Mouse (Mus musculus) lung, embryonic 14.5 days (tissue): ENCODE results near the gene Rnaseh2a. TPM values are rescaled to one million over a fixed set of nuclear protein-coding genes. Genes with fewer than 3 reads are reported as not detected.

Source experiments
- ATAC-seq: fragments of 200-750 bp; cut with Nextera tagmentation; 2 replicates; pipeline ENCODE4 v1.8.0; 2017; ENCODE audit warnings: mild to moderate bottlenecking, moderate TSS enrichment, moderate library complexity; ENCODE audit not compliant: insufficient read depth
- DNase-seq: peaks from one replicate; pipeline ENCODE4 v3.0.0-alpha.2; 2015
- H3K27ac ChIP-seq: fragments of 300-500 bp; sonication (generic); 2 replicates; pipeline ENCODE4 v1.5.1; 2014; ENCODE audit warnings: low read depth, mild to moderate bottlenecking, moderate library complexity
- H3K27me3 ChIP-seq: fragments of 300-500 bp; sonication (generic); 2 replicates; pipeline ENCODE4 v1.6.1; 2014; ENCODE audit warnings: low read length, control low read depth; ENCODE audit not compliant: insufficient read depth
- H3K36me3 ChIP-seq: fragments of 300-500 bp; sonication (generic); 2 replicates; pipeline ENCODE4 v1.6.1; 2014; ENCODE audit warnings: control low read depth; ENCODE audit not compliant: insufficient read depth
- H3K4me1 ChIP-seq: fragments of 300-500 bp; sonication (generic); 2 replicates; pipeline ENCODE4 v1.6.1; 2014; ENCODE audit warnings: antibody characterized with exemption, control low read depth; ENCODE audit not compliant: insufficient read depth
- H3K4me2 ChIP-seq: fragments of 300-500 bp; sonication (generic); 2 replicates; pipeline ENCODE4 v1.6.1; 2014; ENCODE audit warnings: mild to moderate bottlenecking
- H3K4me3 ChIP-seq: fragments of 300-500 bp; sonication (generic); 2 replicates; pipeline ENCODE4 v1.5.1; 2014; ENCODE audit warnings: low read depth, low read length
- H3K9ac ChIP-seq: fragments of 300-500 bp; sonication (generic); 2 replicates; pipeline ENCODE4 v1.6.1; 2014
- H3K9me3 ChIP-seq: fragments of 300-500 bp; sonication (generic); 2 replicates; pipeline ENCODE4 v1.6.1; 2016; ENCODE audit warnings: low read depth, low read length, control low read depth
- CTCF ChIP-seq: IDR thresholded peaks from 2 replicates; pipeline ENCODE4 v1.5.1; 2016; ENCODE audit warnings: antibody characterized with exemption, low read depth
- WGBS: fragments of 180-500 bp; shearing (Covaris S2); extraction: QIAGEN DNeasy Blood & Tissue Kit; methylation state at CpG from one replicate; pipeline ENCODE4 v1.1.7; 2014; 5-methylcytosine and 5-hydroxymethylcytosine counted together
- polyA plus RNA-seq: library from polyadenylated mRNA; unstranded; fragments of >200 nt; fragmentation: Nextera tagmentation; extraction: Ambion mirVana; gene quantifications from 2 replicates; pipeline ENCODE4 v1.2.1, GENCODE M21; 2014

Gene Rnaseh2a
- polyA plus RNA-seq, 1 experiment from 2014 or later: 121 TPM

GRCm38 (mm10) chr8:84928456-84929306, 40.9 kb downstream of the Rnaseh2a start:
- H3K4me3 ChIP-seq: peak overlapping the region; percentile 34
- H3K9ac ChIP-seq: no peak overlapping the region; the same call in 1 of the 2 replicates
- peaks cover 22% of the 10 kb centered on the region; the same call in 1 of the 2 replicates for H3K27me3 ChIP-seq
- WGBS: 2% methylated on average over 52 of the region's 52 CpGs
- TF ChIP-seq CTCF: peak; percentile 89
- peak overlapping the region; percentile 70 for H3K4me2 ChIP-seq
- H3K27ac ChIP-seq: no peak overlapping the region
- DNase-seq (peak; percentile 88), ATAC-seq (peak; percentile 85)
- no peaks in the 10 kb centered on the region for H3K4me1 ChIP-seq
- no peaks in the 10 kb centered on the region for H3K36me3 ChIP-seq
- H3K9me3 ChIP-seq: no peaks in the 10 kb centered on the region

- no peak for TF ChIP-seq CTCF
- no peaks in the 10 kb centered on the region for H3K9me3 ChIP-seq
- no peaks in the 10 kb centered on the region for H3K4me1 ChIP-seq
- H3K9ac ChIP-seq: no peak overlapping the region
- WGBS: 60% methylated on average over 1 of the region's 1 CpGs
- H3K27me3 ChIP-seq: peaks cover 20% of the 10 kb centered on the region; the same call in 1 of the 2 replicates
- H3K4me3 ChIP-seq: no peak overlapping the region
- no peak overlapping the region for H3K4me2 ChIP-seq
- ATAC-seq (no peak), DNase-seq (no peak)
- H3K36me3 ChIP-seq: no peaks in the 10 kb centered on the region
- no peak overlapping the region for H3K27ac ChIP-seq
These were observed 42.1 kb downstream of the Rnaseh2a start for GRCm38 (mm10) chr8:84927513-84927912.

- no peaks in the 10 kb centered on the region for H3K9me3 ChIP-seq
- no peak overlapping the region for H3K9ac ChIP-seq
- TF ChIP-seq CTCF: no peak
- H3K27ac ChIP-seq: no peak overlapping the region
- H3K4me1 ChIP-seq: no peaks in the 10 kb centered on the region
- no peak overlapping the region for H3K4me3 ChIP-seq
- no peaks in the 10 kb centered on the region for H3K36me3 ChIP-seq
- no peak for ATAC-seq
- no peak for DNase-seq
- no peak overlapping the region for H3K4me2 ChIP-seq
- peaks cover 17% of the 10 kb centered on the region; the same call in 1 of the 2 replicates for H3K27me3 ChIP-seq
- WGBS: 56% methylated on average over 7 of the region's 7 CpGs
These were observed 44.0 kb downstream of the Rnaseh2a start for GRCm38 (mm10) chr8:84925557-84925956.

- Histone ChIP-seq H3K4me1 (no peaks in the 10 kb centered on the region), H3K4me2 (no peak overlapping the region), H3K36me3 (no peaks in the 10 kb centered on the region), H3K9ac (no peak overlapping the region), H3K27me3 (peaks cover 12% of the 10 kb centered on the region), H3K9me3 (no peaks in the 10 kb centered on the region), H3K4me3 (no peak overlapping the region), H3K27ac (no peak overlapping the region)
- 60% methylated on average over 2 of the region's 2 CpGs for WGBS
- no peak for DNase-seq
- ATAC-seq: no peak
- TF ChIP-seq CTCF: no peak
These were observed 48.0 kb downstream of the Rnaseh2a start for GRCm38 (mm10) chr8:84921596-84921995.

GRCm38 (mm10) chr8:84918646-84919045, 50.9 kb downstream of the Rnaseh2a start:
- WGBS: 87% methylated on average over 15 of the region's 15 CpGs
- no peak for TF ChIP-seq CTCF
- H3K9me3 ChIP-seq: 0 out of 2 replicates have a peak, but pooled peaks cover 5% of the 10 kb centered on the region
- no peaks in the 10 kb centered on the region for H3K36me3 ChIP-seq
- H3K27me3 ChIP-seq: peaks cover 17% of the 10 kb centered on the region
- DNase-seq (no peak), ATAC-seq (no peak)
- H3K4me2 ChIP-seq: no peak overlapping the region
- H3K9ac ChIP-seq: no peak overlapping the region
- no peak overlapping the region for H3K4me3 ChIP-seq
- H3K4me1 ChIP-seq: no peaks in the 10 kb centered on the region
- H3K27ac ChIP-seq: no peak overlapping the region

DNA sequence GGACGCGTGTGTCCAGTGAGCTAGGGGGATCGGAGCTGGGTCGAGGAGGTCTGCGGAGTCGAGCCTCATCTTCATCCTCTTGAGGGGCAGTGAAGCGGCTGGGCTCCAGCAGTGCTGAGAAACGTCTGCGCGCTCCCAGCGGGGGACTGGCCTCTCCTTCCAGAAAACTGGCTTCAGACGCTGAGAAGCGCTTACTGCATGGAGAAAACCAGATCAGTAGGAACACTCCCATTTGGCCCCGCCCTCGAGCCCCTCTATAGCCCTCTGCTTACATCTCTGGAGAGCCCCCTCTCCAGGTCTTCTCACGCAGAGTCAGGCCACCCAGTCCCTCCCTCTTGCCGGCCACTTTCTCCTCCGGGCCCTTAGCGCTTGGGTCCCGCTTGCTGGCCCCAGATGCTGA, 51.8 kb downstream of the Rnaseh2a start:
- DNase-seq (no peak), ATAC-seq (no peak)
- Histone ChIP-seq H3K4me2 (no peak overlapping the region), H3K36me3 (no peaks in the 10 kb centered on the region), H3K27me3 (peaks cover 25% of the 10 kb centered on the region), H3K4me1 (no peaks in the 10 kb centered on the region), H3K27ac (no peak overlapping the region), H3K9me3 (0 out of 2 replicates have a peak, but pooled peaks cover 5% of the 10 kb centered on the region), H3K4me3 (no peak overlapping the region), H3K9ac (no peak overlapping the region)
- WGBS: 30% methylated on average over 20 of the region's 20 CpGs
- no peak for TF ChIP-seq CTCF

DNA sequence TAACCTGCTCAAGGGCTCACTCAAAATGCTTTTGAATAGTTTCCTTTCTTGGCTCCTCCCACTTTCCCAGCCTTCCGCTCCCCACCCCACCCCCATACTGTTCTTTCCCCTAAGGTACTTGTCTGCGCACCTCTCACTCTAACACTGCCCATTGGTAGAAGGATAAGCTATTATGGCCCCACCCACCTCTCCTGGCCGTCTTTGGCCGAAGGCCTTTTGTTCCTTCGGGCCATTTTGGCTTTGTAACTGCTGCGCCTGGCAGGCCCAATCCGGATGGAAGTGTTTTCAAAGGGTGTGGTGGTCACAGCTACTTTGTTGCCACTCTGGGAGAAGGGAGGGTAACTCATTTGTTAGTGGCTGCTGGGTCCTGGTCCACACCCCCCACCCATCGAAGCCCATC, 54.3 kb downstream of the Rnaseh2a start:
- 89% methylated on average over 8 of the region's 8 CpGs for WGBS
- no peak overlapping the region for H3K9ac ChIP-seq
- H3K36me3 ChIP-seq: no peaks in the 10 kb centered on the region
- no peak overlapping the region for H3K27ac ChIP-seq
- no peak overlapping the region for H3K4me2 ChIP-seq
- no peak overlapping the region for H3K4me3 ChIP-seq
- ATAC-seq (no peak), DNase-seq (no peak)
- TF ChIP-seq CTCF: no peak
- peaks cover 45% of the 10 kb centered on the region for H3K27me3 ChIP-seq
- H3K9me3 ChIP-seq: 0 out of 2 replicates have a peak, but pooled peaks cover 5% of the 10 kb centered on the region
- no peaks in the 10 kb centered on the region for H3K4me1 ChIP-seq
